Mouse (Mus musculus) large intestine, adult 2 months (tissue): ENCODE measurements at regions not wholly inside any gene's neighbourhood (a gene's known extent, or its start where the extent isn't known, plus 50 kb on each side); places are given as distances from the start of the nearest gene placed in this dataset.

Experiments
- DNase-seq: peaks from one replicate; pipeline ENCODE4 v3.0.0-alpha.2; 2012; ENCODE audit warnings: low read depth, low spot score
- WGBS: fragments of 180-500 bp; shearing (Covaris S2); methylation state at CpG from one replicate; pipeline ENCODE4 v1.1.7; 2018; 5-methylcytosine and 5-hydroxymethylcytosine counted together

DNA sequence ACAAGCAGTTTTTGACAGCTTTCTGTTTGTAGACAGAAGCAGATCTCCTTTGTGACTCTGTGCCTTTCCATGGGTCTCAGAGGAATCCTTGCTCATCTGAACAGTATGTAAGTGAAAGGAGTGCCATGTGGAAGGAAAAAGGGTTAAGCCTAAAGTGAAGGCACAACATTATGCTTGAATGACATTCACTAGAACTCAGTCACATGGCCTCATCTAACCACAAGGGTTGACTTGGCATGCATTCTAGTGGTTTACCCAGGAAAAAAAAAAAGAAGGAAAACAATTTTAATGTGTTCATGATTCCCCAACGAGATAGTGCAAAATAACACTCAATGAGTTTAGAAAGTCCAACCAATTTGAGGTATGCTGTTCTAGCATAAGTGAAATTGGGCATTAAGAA, 414.6 kb downstream of the Adgrl2 start:
- 71% methylated on average over 1 of the region's 1 CpGs for WGBS

DNA sequence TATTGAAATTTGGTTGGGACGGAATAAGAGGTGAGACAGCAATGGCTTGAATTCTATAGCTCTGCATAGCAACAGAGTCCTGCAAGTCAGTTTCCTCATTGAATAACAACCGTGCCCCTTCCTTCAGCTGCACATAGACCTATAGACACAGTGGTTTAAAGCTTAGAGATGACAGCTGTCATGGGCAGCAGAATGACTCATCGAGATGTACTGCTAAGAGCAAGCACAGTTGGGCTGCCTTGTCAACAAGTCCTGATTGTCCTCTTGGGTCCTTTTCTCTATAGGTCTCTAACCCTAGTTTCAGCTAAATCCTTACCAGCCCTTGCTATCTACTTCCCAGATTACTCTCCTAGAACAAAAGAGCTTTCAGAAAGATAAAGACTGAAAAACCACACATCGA, 417.9 kb downstream of the Adgrl2 start:
- DNase-seq: no peak
- WGBS: 84% methylated on average over 4 of the region's 4 CpGs

More for the DNA sequence above, 414.6 kb downstream of the Adgrl2 start:
- no peak for DNase-seq

DNA sequence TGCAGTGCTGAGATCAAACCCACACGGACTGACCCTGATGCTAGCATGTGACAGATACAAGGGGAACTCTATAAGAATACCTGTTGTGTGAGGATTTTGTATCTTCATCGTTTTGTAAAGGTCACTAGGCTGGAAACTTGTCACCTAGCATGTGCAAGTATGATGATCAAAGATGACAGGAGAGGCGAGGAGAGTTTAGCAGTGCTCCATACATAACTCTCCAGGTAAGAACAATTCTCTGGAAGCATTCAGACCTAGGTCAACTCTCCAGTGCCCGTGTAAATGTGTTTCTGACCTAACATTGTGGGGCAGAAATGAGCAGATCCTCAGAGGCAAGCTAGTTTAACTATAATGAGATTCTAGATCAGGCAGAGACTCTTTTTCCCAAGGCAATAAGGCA, 425.6 kb downstream of the Adgrl2 start:
- WGBS: 80% methylated on average over 4 of the region's 4 CpGs
- no peak for DNase-seq

DNA sequence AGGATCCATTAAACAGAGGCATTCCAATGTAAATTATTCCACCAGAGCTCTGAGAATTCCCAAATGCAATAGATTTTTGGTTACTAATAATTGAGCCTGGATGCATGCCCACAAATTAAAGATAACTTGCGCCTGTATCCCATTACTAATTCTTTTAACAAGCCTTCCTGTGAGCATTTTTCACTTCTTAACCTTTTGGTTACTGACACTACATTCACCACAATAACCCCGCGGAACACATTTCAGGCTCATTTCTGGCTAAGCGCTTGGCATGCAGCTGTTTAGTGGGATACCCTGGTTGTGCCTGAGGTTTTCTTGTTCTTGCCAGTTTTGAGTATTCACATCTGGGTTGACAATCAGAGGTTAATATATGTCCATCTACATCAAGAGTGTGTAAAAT, 429.1 kb downstream of the Adgrl2 start:
- WGBS: 92% methylated on average over 4 of the region's 4 CpGs
- no peak for DNase-seq

DNA sequence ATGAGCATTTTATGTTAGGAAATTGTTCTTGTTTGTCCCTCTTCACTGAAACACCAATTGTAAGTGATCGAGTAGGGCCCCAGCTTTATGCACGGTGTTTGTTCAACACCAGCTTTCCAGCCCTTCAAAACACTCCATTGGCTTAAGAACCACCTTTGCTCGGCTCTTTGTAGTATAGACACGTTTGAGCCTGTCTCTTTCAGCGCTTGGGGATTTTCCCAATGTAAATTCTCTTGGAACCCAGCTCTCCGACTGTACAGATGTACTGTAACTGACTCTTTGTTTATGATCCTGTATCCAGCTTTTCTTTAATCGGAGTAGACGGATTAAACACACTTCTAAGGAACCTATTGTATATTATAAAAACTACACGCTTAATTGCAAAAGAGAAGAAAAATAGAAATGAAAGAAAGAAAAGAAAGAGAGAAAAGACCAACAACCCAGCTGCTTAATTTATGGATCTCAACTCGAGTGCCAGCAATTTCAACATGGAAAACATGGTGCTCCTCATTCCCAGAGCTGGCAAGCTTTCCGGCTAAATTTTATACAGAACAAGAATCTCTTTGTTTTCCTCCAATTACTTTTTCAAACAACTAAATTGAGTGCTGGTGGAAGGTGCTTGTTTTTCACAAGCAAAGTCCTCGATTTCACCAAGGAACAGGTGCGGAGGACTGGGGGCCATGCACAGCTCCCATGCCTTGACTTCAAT, 430.4 kb downstream of the Adgrl2 start:
- WGBS: 74% methylated on average over 13 of the region's 13 CpGs
- DNase-seq: no peak

DNA sequence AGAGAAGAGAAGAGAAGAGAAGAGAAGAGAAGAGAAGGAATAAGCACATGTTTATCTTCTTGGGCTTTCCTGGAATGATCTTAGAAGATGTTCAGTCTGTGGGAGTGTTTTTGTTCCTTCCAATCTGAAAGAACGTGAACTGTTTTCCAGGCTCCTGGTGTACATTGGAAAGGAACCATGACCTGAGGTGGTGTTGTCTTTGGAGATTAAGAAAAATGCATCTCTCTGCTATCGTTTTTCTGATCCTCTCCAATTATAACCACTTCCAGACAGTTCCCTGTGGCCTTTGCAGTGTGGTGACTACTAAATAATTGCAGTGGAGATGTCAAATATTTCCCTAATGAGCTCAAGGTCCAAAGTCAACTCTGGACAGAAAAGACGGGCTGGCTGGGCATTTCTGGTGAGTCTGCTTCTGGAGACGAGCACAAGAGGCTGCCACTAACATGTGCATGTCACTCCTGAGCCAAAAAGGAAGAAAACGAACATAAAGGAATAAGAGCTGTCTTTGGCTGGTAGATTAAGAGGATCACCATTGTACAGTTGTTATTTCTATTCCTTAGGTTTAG, 431.7 kb downstream of the Adgrl2 start:
- no peak for DNase-seq
- WGBS: 71% methylated on average over 5 of the region's 5 CpGs

DNA sequence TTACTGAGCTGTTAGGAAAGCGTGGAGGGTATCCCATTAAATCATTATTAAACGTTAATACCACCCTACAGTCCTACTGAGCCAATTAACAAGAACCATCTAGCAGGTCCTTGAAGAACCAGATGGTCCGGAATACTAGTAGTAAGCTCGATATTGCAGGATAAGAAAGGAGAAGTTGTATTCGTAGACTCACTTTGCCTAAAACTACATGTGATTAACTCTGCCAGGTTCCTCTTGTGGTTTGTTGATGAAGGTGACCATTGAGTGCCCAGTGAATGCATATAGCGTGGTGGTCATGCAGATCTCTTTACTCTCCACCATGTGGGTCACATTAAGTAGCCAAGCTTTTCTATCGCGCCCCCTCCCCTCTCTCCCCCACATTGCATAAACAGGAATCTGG, 435.0 kb downstream of the Adgrl2 start:
- 81% methylated on average over 8 of the region's 8 CpGs for WGBS
- no peak for DNase-seq

DNA sequence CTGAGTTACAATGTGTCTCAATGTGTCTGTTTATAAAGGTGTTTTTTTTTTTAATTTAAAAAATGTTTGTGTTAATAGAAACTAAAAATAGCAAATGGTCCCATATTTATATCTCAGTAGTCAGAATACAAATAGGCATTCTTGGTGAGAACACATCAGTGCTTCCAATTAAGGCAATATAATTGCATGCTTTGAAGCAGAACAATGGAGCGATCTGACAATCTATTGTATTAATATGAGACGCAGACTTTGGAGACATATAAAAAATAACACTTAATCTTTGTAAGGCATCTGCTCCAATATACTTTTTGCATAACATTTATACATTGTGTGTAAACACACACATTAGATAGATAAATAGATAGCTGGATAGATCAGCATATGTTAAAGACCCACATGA, 439.6 kb downstream of the Adgrl2 start:
- WGBS: 94% methylated on average over 2 of the region's 2 CpGs
- DNase-seq: no peak

DNA sequence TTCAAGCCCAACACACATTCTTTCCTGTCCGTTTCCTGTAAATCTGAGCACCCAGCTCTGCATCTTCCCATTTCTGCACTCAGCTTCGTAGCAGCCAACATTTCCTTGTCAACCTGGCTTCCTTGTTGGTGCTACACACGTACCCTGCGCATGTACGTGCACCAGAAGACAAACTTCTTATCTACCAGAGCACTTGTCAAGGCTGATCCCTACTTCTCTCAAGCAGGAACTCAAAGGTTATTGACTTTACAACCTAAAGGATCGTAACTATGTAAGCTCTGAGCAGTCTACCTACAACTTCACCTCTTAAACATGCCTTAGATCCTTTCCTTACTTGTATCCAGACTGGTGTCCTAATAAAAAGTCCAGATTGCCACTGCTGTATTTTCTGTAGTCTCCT, 445.4 kb downstream of the Adgrl2 start:
- WGBS: 52% methylated on average over 6 of the region's 6 CpGs
- no peak for DNase-seq

DNA sequence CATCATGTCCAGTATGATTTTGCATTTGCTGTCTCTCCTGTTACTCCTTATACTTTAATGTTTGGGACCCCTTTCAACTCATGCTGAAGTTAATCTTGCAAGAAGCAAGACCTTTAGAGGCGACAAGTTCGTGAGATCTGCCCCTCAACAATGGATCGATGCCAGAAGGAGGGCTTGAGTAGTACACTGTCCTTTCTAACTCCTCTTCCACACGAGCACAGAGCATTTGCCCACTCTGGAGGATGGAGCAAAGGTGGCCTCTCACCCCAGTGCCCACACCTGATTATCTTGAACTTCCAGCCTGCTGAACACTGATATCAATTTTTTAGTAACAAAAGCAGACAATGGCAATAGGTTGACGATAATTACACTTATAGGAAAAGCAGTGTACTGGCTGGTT, 448.1 kb downstream of the Adgrl2 start:
- 87% methylated on average over 5 of the region's 5 CpGs for WGBS
- no peak for DNase-seq

DNA sequence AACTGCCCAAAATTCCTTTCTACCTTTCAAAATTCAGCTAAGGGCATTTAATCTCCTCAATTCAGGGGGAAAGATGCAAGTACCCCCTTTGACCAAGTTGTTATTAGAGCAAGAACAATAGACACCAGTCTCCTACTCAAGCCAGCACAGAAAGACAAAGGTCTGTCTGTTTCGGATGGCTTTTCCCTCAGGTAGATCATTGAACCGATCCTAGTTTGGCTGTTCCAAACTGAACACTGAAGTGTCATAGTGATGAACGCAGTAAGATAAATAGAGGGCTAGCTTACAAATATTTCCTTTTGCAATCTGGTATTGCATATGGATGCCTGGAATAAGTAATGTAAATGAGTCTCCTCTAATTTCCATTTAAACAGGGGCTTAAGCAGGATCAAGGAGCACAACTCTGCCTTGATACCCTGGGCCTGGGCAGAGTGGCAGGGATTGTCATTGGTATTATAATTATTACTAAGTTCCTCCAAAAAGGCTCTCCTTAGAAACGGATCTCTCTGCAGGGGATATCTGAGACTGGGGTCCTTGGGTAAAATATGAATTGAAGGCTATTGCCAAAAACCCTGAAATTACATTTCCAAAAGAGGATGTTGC, 452.6 kb downstream of the Adgrl2 start:
- 78% methylated on average over 4 of the region's 4 CpGs for WGBS
- no peak for DNase-seq

DNA sequence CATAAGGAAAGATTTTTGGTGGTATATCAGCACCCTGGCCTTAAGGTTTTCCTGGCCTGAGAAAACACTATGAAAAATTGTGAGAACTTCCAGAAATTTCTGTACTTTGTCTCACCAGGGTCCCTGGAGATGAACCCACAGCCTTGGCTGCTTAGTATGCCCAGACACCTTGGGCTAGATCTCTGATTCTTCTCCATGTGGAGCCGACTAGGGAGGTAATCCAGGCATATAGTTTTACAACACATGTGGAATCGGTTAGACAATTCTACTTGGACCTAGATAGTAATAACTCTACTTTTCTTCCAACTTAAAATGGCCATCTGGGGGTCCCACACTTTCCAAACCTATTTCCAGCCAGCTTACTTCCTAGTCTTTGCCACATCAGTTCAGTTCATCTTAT, 460.5 kb downstream of the Adgrl2 start:
- WGBS: 67% methylated on average over 2 of the region's 2 CpGs
- DNase-seq: no peak

DNA sequence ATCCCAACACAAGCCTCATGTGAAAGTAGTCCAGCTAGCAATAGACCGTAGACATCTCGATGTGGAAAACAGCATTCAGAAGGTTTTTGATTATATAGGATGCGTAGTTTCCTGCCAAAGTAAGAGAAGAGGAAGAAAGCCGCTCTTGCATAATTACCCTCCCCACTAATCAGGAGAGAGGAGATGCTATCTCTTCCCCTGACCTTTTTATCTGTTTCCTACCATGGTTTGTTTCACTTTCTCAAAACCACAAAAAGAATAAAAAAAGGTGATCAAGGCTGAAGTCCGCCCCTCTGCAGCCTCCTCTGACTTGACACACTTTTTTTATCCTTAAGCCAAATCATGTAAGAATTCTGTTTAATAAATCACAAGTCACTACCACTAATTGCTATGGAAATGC, 480.0 kb downstream of the Adgrl2 start:
- 77% methylated on average over 5 of the region's 5 CpGs for WGBS
- DNase-seq: no peak

DNA sequence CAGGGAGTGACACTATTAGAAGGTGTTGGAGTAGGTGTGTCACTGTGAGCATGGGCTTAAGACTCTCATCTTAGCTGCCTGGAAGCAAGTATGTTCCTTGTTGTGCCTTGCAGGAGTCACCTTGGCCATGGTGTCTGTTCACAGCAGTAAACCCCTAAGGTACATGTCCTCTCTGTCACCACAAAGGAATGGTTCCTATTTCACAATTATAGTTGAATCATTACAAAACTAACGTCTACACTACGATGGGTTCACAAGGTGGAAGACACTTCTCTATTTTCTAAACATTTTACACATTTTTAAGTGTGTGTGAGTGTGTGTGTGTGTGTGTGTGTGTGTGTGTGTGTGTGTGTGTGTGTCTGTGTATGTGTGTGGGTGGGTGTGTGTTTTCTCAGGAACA, 485.4 kb downstream of the Adgrl2 start:
- DNase-seq: no peak
- WGBS: 90% methylated on average over 2 of the region's 2 CpGs

DNA sequence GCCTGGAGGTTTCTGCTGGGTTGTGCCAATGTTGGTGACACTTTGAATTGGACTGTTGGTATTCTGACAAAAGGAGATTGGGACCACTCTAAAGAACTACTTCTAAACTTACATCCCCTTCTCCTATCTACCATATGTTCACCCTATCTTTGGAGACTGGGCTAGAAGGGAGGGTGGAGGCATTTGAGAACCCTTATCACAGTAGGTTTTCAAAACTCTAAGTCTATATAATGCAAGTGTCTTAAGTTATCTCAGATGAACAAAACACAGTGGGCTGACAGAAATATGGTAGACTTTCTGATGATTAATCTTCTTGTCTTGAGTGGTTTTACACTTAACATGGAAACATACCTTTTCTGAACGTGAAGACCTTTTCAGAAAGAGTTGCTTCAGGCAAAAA, 486.9 kb downstream of the Adgrl2 start:
- DNase-seq: no peak
- 87% methylated on average over 1 of the region's 1 CpGs for WGBS

DNA sequence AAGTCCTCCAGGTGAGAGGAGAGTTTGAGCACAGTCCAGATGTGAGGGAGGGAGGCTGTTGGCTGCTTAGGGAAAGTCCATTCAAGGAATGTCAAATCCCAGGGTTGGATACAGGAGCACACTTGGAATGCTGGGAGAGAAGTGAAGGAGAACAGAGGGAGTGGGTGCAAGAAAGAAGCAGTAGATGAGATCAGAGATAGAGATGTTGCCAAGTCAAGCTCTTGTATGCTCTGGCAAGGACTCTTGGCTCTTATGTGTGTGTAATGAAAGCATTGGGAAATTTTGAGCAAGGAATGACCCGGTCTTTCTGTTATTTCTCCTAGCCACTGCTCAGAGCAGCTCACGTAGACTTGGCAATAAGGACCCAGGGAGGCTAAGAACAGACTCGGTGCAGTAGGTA, 488.6 kb downstream of the Adgrl2 start:
- no peak for DNase-seq
- WGBS: 74% methylated on average over 3 of the region's 3 CpGs

DNA sequence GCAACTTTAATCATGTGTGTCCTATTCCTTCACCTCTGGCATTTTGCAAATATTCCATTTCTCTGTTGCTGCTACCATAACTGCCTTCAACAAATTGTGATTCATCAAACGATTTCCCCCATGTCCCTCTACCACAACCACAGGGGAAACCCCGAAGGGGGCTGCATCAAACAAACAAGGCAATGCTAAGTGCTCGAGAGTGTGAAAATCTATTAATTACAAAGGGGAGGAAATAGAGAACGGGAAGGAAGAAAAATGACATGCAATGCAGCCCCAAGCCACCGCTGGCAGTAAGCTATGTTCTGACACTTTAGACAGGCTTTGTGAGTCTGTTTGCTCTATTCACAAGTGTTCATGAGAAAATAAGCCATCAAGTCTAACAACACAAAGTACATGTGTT, 493.7 kb downstream of the Adgrl2 start:
- 62% methylated on average over 5 of the region's 5 CpGs for WGBS
- no peak for DNase-seq

DNA sequence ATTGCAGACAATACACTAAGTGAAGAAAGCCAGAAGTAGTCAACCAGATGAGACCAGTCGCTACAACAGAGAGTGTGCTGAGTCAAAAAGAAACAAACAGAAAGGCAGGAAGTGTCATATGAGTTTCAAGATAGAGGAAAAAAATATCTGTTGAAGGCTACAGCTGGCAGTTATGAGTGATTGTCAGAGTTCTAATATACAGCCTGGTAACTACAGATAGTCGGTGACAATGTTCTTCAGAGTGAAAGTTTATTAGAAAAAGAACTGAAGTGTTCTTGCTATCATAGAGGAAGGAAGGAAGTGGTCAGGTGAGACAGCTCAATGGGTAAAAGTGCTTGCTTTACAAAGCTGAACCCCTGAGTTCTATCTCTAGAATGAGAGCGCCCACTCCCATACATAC, 499.1 kb downstream of the Adgrl2 start:
- WGBS: 84% methylated on average over 3 of the region's 3 CpGs
- no peak for DNase-seq

DNA sequence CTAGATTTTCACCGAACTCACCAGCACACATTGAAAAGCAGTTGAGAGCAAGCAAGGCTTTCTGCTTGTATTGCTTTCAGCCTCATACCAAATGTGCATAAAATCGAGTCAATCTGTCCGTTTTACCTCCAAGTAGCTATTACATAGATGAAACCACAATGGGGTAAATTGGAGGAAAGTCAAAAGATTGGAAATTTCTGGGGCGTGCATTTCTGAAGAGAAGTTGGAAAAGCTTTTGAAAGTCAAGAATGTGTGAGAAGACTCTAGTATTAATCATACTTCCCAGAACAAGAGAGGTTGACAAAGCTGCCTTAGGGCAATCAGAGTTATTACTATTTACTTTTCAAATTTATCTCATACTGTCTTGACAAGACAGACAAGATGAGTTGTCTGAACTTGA, 501.2 kb downstream of the Adgrl2 start:
- WGBS: 85% methylated on average over 4 of the region's 4 CpGs

DNA sequence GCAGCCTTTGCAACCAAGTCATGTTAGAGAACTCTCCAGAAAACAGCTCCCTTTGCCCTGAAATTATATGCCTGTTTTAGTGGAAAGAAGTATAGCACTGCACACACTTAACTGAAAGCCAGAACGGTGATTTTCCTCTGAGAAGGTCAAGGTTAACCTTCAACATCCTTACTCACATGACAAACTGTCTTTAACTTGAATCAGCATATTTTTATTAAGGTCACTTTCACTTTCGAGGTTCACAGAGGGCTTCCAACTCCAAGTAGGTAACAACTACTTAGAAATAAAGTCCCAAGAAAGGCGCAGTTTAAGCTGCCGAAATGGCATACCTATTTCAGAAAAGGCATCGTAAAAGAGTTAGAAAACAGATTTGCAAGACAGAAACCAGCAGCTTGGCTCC, 502.4 kb downstream of the Adgrl2 start:
- 64% methylated on average over 5 of the region's 5 CpGs for WGBS
- DNase-seq: no peak

More for the DNA sequence above, 501.2 kb downstream of the Adgrl2 start:
- DNase-seq: no peak

DNA sequence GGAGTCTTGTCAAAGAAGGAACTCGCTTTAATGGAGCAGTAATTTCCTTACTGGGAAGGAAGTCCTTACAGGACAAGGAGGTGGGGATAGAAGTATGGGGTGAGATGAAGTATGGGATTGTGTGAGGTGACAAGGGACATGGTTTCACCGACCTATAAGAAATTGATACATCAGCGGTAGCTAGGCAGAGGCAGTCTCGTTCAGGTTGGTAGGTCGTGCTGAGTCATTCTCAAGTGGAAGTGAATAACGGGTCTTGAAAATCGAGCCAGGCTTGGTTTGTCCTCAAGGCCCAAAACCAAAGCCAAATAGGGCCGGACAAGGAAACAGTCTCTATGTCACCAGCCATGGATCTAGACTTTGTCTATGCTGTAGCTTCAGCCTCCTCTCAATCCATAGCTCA, 514.5 kb downstream of the Adgrl2 start:
- DNase-seq: no peak
- 92% methylated on average over 8 of the region's 8 CpGs for WGBS
